Mouse (Mus musculus): ENCODE results near the gene Gm11937.
A peak's percentile ranks its signal among the peaks of the same experiment; 100 is the strongest.
"Not testable (repeated sequence)": the region's sequence is repeated elsewhere in the genome, so short reads cannot be mapped to it uniquely, and the experiment has no call there.

Gm11937 gene

DNA sequence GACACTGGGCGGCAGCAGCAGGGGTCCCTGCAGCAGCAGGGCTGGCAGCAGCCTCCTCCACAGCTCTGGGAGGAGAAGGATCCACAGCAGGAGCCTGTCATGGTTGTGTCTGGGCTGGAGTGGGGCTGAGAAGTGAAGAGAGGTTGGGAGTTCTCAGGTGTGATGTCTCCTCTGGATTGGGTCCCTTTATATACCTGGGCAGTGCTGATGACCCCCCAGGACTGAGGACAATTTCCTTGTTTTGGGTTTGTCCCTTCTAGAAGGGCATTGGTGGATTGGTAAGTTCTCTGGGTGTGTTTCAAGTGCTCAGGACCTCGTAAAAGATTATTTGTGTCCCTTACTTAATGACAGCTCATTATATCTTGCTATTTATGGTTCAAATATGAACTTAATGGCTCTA lies at the start of gene Gm11937:
Gene Gm11937 (minus strand): TSS at position 101 of the 400 bp plus-strand sequence.
- DNase-seq (ENCODE audit: low read depth, low spot score), result not testable (repeated sequence)

DNA sequence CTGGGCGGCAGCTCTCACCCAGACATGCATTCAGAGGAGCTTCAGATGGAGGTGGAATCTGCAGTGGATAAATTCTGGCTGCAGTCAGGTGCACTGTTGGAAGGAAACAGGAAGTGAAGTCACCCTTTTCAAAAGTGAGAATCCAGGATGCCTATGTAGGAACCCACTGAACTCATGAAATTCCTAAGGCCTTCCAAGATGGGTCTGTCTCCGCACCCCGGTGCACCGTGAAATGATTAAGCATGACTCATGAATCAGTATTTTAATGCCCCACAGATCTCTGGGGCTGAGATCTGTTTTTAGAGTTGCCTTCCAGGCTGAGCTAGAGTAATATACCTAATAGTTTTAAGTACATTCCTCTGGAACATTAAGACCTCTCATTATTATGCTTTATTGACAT lies 49.3 kb upstream of the Gm11937 start:
- DNase-seq (ENCODE audit: low read depth, low spot score), result no peak

DNA sequence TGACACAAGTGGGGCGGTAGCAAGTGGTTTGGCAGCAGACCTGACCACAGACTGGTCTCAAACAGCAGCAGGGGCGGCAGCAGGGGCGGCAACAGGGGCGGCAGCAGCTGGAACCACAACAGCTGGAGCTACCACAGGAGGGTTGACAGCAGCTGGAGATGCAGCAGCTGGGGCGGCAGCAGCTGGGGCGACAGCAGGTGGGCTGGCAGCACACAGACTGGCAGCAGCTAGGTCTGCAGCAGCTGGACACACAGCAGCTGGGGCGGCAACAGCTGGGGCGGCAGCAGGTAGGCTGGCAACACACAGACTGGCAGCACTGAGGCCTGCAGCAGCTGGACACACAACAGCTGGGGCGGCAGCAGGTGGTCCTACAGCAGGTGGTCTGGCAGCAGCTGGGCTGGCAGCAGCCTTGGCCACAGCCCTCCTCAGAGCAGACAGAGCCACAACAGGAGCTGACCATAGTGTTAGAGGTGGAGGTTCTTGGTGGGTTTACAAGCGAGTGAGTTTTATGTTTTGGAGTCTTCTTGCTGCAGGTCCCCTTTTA lies 48.5 kb upstream of the Gm11937 start, which contains the start of gene Gm11563:
Gene Gm11563 (minus strand): TSS at position 494 of the 544 bp plus-strand sequence.
- DNase-seq (ENCODE audit: low read depth, low spot score), result not testable (repeated sequence)

DNA sequence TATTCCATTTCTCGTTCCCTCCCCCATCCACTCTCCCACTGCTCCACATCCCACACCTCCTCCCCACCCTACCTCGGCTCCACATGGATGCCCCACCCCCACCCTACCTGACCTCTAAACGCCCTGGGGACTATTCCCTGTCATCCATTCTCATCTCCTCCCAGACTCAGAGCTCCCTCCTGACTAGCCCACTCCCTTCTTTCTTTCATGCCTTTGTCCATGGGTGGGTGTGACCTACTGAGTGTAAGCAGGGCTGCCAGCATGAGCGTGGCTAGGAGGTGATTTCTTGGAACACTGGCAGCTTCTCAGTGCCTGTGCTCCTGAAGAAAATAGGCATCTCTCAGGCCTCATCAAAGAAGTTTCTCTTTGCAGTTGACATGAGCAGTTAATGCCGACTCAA lies 47.1 kb upstream of the Gm11937 start:
- peak; percentile 48 for DNase-seq (ENCODE audit: low read depth, low spot score)

DNA sequence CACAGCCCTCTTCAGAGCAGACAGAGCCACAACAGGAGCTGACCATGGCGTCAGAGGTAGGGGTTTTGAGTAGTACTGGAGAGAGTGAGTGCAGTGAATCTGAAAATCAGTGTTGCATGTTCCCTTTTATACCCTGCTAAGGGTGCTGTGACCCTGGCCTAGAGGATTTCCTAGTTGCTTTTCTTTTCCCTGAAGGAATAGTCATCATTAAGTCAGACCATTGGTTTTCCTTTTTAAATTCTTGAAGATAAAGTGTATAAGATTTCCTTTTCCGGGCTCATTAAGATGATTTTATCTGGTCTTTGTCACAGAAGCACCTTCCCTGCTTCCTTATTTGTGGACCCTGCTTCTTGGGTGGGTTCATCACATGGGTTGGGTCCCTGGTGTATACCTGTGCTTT lies 40.1 kb upstream of the Gm11937 start, which contains the start of gene Gm11555:
Gene Gm11555 (minus strand): TSS at position 101 of the 400 bp plus-strand sequence.
- DNase-seq (ENCODE audit: low read depth, low spot score), result no peak

DNA sequence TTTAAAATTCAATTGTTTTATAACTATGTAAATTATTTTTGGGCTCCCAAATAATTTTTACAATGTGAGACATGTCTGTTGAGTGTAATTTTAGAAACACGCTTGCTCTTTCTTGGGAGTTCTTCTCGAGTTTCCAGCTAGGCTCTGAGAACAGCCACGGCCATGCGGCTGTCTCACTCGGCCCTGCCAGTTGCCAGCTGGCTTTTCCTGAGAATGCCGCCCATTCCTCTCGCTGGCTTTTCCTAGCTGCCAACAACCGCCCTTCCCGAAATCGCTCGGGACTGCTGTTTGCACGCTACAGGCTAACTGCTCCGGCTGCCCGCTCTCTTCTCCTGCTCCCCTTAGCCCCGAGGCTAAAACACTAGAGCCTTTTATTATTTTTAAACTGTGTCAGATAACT lies 36.5 kb upstream of the Gm11937 start:
- DNase-seq (ENCODE audit: low read depth, low spot score), result no peak

DNA sequence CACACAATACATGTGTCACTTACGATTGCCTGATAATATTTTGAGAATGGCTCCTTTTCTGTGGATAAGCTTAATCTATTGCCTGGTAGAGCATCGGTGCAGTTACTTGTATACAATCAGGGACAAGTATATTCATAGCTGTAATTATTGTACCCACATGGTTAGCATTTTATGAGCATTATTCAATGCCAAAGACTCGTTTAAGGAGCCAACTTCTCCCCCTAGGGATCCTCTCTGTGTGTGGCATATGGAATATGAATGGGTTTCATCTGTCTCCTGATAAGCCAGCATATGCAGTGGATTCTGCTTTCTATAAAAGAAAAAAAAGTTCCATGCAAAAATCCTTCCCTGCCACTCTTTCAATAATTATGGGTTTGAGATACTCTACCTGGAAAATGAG lies 34.4 kb upstream of the Gm11937 start:
- DNase-seq (ENCODE audit: low read depth, low spot score), result no peak

DNA sequence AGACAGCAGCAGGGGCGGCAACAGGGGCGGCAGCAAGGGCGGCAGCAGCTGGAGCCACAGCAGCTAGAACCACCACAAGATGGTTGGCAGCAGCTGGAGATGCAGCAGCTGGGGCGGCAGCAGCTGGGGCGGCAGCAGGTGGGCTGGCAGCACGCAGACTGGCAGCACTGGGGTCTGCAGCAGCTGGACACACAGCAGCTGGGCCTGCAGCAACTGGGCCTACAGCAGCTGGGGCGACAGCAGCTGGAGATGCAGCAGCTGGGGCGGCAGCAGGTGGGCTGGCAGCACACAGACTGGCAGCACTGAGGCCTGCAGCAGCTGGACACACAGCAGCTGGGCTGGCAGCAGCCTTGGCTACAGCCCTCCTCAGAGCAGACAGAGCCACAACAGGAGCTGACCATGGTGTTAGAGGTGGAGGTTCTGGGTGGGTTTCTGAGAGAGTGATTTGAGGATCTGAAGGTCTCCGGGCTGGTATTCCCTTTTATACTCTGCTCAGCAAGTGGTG lies 33.7 kb upstream of the Gm11937 start, which contains the start of gene Krtap4-7:
Gene Krtap4-7 (minus strand): TSS at position 455 of the 505 bp plus-strand sequence.
- DNase-seq (ENCODE audit: low read depth, low spot score), result not testable (repeated sequence)

DNA sequence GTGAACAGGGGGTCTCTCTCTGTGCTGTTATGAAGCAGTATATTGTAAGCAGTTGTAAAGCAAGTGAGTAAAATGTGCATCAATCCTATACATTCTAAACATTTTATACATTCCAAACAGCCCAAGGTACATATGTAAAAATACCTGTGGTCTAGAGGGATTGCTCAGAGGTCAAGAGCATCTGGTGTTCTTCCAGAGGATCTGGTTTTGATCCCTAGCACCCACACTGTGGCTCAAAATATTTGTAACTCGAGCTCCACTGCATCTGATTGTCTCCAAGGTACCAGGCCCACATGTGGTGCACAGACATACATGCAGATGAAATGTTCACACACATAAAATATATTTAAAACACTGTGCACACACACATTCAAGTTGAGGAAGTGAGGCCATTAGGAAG lies 30.9 kb upstream of the Gm11937 start:
- DNase-seq (ENCODE audit: low read depth, low spot score), result no peak

DNA sequence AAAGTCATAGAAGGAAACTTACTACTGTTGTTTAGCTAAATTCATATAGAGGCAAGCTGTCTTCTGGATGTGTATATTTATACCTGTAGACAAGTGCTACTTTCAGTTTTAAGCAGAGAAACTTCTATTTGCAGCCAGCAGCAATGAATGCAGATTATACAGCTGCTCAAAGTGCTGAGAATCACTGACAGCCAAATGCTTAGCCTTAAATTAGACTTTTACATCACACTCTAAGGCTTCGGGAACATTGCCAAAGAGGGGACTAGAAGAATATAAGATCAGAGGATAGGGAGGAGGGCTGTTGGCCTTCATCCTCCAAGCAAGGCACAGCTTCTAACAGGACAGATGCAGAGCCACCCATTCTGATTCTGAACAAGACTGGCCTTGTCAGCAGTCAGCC lies 27.1 kb upstream of the Gm11937 start:
- DNase-seq (ENCODE audit: low read depth, low spot score), result no peak

DNA sequence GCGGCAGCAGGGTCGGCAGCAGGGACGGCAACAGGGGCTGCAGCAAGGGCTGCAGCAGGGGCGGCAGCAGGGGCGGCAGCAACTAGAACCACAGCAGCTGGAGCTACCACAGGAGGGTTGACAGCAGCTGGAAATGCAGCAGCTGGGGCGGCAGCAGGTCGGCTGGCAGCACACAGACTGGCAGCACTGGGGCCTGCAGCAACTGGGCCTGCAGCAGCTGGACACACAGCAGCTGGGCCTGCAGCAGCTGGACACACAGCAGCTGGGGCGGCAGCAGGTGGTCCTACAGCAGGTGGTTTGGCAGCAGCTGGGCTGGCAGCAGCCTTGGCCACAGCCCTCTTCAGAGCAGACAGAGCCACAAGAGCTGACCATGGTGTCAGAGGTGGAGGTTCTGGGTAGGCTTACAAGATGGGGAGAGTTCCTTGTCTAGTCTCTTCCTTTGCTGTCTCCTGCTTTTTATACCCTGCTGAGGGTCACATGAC lies 24.7 kb upstream of the Gm11937 start, which contains the start of gene Krtap4-2:
Gene Krtap4-2 (minus strand): TSS at position 432 of the 482 bp plus-strand sequence.
- no peak for DNase-seq (ENCODE audit: low read depth, low spot score)

DNA sequence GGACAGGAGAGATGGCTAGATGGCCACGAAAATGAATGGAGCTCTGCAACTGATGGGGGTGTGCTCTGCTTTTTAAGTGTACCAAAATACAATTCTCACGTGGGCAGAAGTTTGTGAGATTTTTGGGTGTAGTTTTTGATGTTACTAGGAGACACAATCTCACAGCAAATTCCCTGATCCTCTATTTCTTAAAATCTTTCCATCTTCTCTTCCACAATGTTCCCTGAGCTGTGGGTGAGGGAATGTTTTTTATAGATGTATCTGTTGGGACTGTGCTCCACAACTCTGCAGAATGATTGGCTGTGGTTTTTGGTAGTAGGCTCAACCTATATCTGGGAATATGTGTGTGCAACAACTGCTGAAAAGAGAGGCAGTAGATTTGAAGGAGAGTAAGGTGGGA lies 23.3 kb upstream of the Gm11937 start:
- no peak for DNase-seq (ENCODE audit: low read depth, low spot score)

DNA sequence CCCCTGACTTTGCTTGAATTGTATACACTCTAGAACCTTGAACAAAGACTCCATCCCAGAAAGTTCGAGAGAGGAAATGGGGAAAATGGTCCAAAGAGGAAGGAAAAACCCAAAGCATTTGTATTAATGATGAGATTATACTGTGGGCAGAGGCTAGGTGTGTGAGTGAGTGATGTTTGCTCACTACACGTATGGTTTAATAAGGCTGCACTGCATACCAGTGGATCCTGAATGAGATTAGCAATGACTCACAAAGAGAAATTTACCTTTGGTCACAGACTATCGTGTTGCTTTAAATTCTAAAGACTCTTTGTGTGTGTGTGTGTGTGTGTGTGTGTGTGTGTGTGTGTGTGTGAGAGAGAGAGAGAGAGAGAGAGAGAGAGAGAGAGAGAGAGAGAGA lies 20.9 kb upstream of the Gm11937 start:
- DNase-seq (ENCODE audit: low read depth, low spot score), result no peak

DNA sequence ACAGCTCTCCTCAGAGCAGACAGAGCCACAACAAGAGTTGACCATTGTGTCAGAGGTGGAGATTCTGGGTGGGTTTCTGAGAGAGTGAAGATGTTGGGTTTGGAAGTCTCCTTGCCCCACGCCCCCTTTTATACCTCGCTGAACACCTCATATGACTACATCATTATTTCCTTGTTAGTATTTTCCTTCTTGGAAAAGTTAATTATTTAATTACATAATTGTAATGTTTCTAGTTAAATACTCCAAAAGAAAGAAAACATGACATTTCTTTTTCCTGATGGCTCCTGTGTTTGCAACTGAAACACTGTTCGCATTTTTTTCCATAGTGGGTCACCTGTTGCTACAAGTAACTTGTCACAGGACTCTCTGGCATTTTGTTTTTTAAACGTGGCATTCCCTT lies 18.1 kb upstream of the Gm11937 start, which contains the start of gene Krtap4-1:
Gene Krtap4-1 (minus strand): TSS at position 101 of the 400 bp plus-strand sequence.
- no peak for DNase-seq (ENCODE audit: low read depth, low spot score)

DNA sequence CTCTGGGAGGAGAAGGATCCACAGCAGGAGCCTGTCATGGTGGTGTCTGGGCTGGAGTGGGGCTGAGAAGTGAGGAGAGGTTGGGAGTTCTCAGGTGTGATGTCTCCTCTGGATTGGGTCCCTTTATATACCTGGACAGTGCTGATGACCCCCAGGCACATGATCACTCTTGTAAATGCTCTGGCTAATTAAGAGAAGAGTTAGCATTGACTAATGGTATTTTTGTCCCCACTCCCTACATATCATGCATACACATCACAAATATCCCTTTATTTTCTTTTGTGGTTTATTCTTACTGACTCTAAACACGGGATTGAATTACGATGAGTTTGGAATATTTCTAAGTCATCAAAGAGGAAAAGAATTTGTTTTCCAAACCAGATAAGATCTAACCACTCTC lies 10.3 kb upstream of the Gm11937 start, which contains the start of gene Gm11562:
Gene Gm11562 (minus strand): TSS at position 101 of the 400 bp plus-strand sequence.
- DNase-seq (ENCODE audit: low read depth, low spot score), result no peak

DNA sequence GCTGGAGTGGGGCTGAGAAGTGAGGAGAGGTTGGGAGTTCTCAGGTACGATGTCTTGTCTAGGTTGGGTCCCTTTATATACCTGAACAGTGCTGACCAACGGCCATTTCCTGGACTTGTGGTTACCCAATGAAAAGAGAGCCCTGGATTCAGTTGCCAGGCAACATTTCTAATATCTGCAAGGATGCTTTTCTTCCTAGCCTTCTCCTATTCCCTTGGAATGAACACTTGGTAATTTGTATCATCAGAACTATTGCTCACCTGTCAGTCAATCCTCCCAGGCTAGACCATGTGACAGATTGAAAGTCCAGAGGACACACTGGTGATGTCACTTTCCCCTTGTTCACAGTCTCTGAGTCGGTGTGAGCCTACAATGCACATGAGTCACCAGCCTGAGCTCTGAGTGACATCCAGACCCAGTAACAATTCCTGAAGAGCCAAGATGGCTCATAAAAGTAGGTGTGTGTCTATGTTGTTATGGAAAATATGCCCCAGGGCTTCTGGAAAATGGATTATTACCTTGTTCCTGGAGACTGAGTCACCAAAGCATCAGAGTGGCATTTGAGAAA lies 4.9 kb upstream of the Gm11937 start, which contains the start of gene Krtap2-4:
Gene Krtap2-4 (minus strand): TSS at position 51 of the 568 bp plus-strand sequence.
- no peak for DNase-seq (ENCODE audit: low read depth, low spot score)

DNA sequence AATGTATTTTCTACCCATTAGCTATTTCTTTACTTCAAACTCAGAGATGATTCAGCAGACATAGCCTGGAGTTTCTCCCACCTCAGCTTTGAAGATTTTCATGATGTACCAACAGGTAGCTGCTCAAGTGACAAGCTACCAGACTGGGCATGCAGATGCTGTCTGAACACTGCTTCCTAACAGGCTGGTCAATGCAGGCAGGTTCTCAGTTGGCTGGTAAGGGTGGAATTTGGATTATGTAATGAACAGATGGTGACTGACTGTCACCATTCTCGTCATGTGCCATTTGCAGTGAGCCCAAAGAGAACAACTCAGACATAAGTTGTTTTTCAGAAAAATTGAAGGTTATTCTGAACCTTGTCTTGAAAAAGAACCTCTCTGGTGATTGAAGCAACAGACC lies 863 bp downstream of the Gm11937 start:
- no peak for DNase-seq (ENCODE audit: low read depth, low spot score)

DNA sequence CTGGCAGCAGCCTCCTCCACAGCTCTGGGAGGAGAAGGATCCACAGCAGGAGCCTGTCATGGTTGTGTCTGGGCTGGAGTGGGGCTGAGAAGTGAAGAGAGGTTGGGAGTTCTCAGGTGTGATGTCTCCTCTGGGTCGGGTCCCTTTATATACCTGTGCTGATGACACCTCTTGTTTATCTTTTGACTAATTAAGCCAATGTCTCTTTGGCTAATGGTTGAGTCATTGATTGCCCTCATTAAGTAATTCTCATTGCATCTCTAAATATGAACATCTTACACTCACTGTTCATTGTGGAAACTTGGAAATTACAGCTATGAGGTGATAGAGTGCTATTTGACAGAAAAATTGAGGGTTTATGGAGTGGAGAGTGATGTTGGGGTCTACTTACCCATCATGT lies 6.8 kb downstream of the Gm11937 start, which contains the start of gene Gm11938:
Gene Gm11938 (minus strand): TSS at position 101 of the 400 bp plus-strand sequence.
- DNase-seq (ENCODE audit: low read depth, low spot score), result not testable (repeated sequence)

DNA sequence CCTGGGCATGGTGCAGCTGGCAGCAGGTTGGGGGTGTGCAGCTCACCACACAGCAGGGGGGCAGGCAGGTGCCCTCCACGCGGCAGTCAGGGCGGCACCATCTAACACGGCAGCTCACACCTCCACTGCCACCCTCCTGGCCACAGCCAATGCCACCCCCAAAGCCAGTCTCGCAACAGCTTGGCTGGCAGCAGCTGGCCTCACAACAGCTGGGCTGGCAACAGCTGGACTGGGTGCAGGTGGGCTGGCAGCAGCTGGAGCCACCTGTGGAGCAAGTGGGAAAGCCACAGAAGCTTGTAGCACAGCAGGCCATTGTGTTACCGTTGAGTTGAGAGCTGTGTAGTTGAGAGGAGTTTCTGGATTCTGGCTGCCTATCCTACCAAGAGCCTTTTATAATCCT lies 12.2 kb downstream of the Gm11937 start, which contains the start of gene Krtap9-3:
Gene Krtap9-3 (minus strand): TSS at position 364 of the 400 bp plus-strand sequence.
- not testable (repeated sequence) for DNase-seq (ENCODE audit: low read depth, low spot score)

DNA sequence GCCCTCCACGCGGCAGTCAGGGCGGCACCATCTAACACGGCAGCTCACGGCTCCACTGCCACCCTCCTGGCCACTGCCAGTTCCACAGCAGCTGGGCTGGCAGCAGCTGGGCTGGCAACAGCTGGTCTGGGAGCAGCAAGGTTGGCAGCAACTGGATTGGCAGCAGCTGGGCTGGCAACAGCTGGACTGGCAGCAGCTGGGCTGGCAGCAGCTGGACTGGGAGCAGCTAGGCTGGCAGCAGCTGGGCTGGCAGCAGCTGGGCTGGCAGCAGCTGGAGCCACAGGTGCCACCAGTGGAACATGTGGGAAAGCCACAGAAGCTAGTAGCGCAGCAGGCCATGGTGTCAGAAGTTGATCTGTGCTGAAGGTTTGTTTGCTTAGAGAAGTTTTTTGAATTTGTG lies 19.0 kb downstream of the Gm11937 start, which contains the start of gene Krtap1-3:
Gene Krtap1-3 (minus strand): TSS at position 359 of the 400 bp plus-strand sequence.
- no peak for DNase-seq (ENCODE audit: low read depth, low spot score)

DNA sequence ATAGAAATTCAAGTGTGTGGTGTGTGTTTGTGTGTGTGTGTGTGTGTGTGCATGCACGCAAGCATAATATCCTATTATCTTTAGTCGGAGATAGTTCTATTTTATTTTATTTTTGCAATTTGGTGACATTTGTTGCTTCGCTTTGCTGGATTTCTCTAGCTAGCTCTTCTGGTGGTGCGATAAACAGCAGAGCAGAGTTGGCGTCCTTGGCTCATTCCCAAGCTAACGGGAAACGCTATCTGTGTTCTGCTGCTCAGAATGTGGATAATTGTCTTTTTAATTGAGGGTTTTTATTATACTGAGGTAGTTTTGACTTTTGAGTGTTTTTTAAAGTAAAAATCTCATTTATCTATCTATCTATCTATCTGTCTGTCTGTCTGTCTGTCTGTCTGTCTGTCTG lies 24.9 kb downstream of the Gm11937 start:
- no peak for DNase-seq (ENCODE audit: low read depth, low spot score)

DNA sequence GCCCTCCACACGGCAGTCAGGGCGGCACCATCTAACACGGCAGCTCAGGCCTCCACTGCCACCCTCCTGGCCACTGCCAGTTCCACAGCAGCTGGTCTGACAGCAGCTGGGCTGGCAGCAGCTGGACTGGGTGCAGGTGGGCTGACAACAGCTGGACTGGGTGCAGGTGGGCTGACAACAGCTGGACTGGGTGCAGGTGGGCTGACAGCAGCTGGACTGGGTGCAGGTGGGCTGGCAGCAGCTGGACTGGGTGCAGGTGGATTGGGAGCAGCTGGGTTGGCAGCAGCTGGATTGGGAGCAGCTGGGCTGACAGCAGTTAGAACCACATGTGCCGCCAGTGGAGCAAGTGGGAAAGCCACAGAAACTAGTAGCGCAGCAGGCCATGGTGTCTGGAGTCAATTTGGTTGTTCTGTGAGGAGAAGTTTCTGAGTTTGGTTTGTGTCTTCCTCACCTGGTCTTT lies 26.7 kb downstream of the Gm11937 start, which contains the start of gene Krtap1-4:
Gene Krtap1-4 (minus strand): TSS at position 410 of the 460 bp plus-strand sequence.
- DNase-seq (ENCODE audit: low read depth, low spot score), result no peak

Data from WW6 (cell line).